Mouse (Mus musculus) adrenal gland, postnatal 36 days (tissue): ENCODE data around the gene Gfpt1. TPM values are rescaled to one million over a fixed set of nuclear protein-coding genes. Genes with fewer than 3 reads are reported as not detected.
"Not testable (repeated sequence)": the region's sequence is repeated elsewhere in the genome, so short reads cannot be mapped to it uniquely, and the experiment has no call there.

Experiments used
- DNase-seq, 2 experiments: peaks; one replicate each; pipeline ENCODE4 v3.0.0; 2021; ENCODE audit warnings: mixed read lengths in 1 of 2
- total RNA-seq, 2 experiments: library from RNA; stranded (reverse); gene quantifications; 2 replicates each; pipeline ENCODE4 v1.2.3; 2021

The Gfpt1 gene
- total RNA-seq, 2 experiments from 2014 or later: 50.3 to 57.9 TPM

- no peak for DNase-seq
Observed at GRCm38 (mm10) chr6:87041431-87041830, 1.2 kb upstream of the Gfpt1 start.

- no peak for DNase-seq
Observed at GRCm38 (mm10) chr6:87042004-87042336, 676 bp upstream of the Gfpt1 start.

GRCm38 (mm10) chr6:87043131-87043516 lies 478 bp downstream of the Gfpt1 start:
- no peak for DNase-seq

- no peak for DNase-seq
Observed at GRCm38 (mm10) chr6:87044895-87045294, 2.2 kb downstream of the Gfpt1 start.

GRCm38 (mm10) chr6:87045507-87045906 lies 2.9 kb downstream of the Gfpt1 start:
- DNase-seq: no peak

GRCm38 (mm10) chr6:87048712-87049111 lies 6.1 kb downstream of the Gfpt1 start:
- not testable (repeated sequence) for DNase-seq

- DNase-seq: no peak
Observed at GRCm38 (mm10) chr6:87051886-87052425, 9.3 kb downstream of the Gfpt1 start.

GRCm38 (mm10) chr6:87054193-87054592 lies 11.5 kb downstream of the Gfpt1 start:
- no peak for DNase-seq

GRCm38 (mm10) chr6:87059754-87060153 lies 17.1 kb downstream of the Gfpt1 start:
- no peak for DNase-seq

GRCm38 (mm10) chr6:87063586-87063985 lies 20.9 kb downstream of the Gfpt1 start:
- no peak for DNase-seq

GRCm38 (mm10) chr6:87068209-87068608 lies 25.6 kb downstream of the Gfpt1 start:
- DNase-seq: no peak

GRCm38 (mm10) chr6:87069195-87069900 lies 26.7 kb downstream of the Gfpt1 start:
- no peak for DNase-seq

- no peak for DNase-seq
Observed at GRCm38 (mm10) chr6:87070641-87071040, 28.0 kb downstream of the Gfpt1 start.

GRCm38 (mm10) chr6:87072759-87073158 lies 30.1 kb downstream of the Gfpt1 start:
- no peak for DNase-seq

GRCm38 (mm10) chr6:87075092-87075685 lies 32.5 kb downstream of the Gfpt1 start:
- no peak for DNase-seq

GRCm38 (mm10) chr6:87079457-87079856 lies 36.8 kb downstream of the Gfpt1 start:
- no peak for DNase-seq

- no peak for DNase-seq
Observed at GRCm38 (mm10) chr6:87085026-87085425, 42.4 kb downstream of the Gfpt1 start.

GRCm38 (mm10) chr6:87088356-87088755 lies 45.7 kb downstream of the Gfpt1 start:
- DNase-seq: no peak

- DNase-seq: no peak
Observed at GRCm38 (mm10) chr6:87090877-87091276, 48.2 kb downstream of the Gfpt1 start.

- DNase-seq: no peak
Observed at GRCm38 (mm10) chr6:87092476-87092875, 49.8 kb downstream of the Gfpt1 start.

- DNase-seq: not testable (repeated sequence)
Observed at GRCm38 (mm10) chr6:87093631-87094030, 51.0 kb downstream of the Gfpt1 start.

- DNase-seq: no peak
Observed at GRCm38 (mm10) chr6:87099261-87099660, 56.6 kb downstream of the Gfpt1 start.

GRCm38 (mm10) chr6:87099671-87100296 lies 57.1 kb downstream of the Gfpt1 start:
- no peak for DNase-seq
